Mouse (Mus musculus) liver, adult 2 months (tissue): ENCODE results near the gene Barx1. TPM values are rescaled to one million over a fixed set of nuclear protein-coding genes. Genes with fewer than 3 reads are reported as not detected.

ENCODE experiments used
- DNase-seq: peaks from one replicate; pipeline ENCODE4 v3.0.0-alpha.2; 2011; ENCODE audit warnings: low read depth, low spot score; ENCODE audit errors: extremely low read depth
- H3K27ac ChIP-seq: fragments of 200-500 bp; replicated peaks from 2 replicates; pipeline ENCODE4 v1.5.1; 2012; ENCODE audit warnings: low read depth, mild to moderate bottlenecking, control low read depth, inconsistent platforms, low read length; ENCODE audit not compliant: insufficient read depth
- H3K27me3 ChIP-seq: fragments of 200-500 bp; 2 replicates; pipeline ENCODE4 v1.6.1; 2012; ENCODE audit warnings: mild to moderate bottlenecking, moderate library complexity, low read length, inconsistent platforms; ENCODE audit not compliant: control insufficient read depth, insufficient read depth
- H3K36me3 ChIP-seq: fragments of 200-500 bp; 2 replicates; pipeline ENCODE4 v1.6.1; 2012; ENCODE audit warnings: low read length, inconsistent platforms; ENCODE audit not compliant: control insufficient read depth, insufficient read depth
- H3K4me1 ChIP-seq: fragments of 200-500 bp; 2 replicates; pipeline ENCODE4 v1.6.1; 2011; ENCODE audit warnings: low read length; ENCODE audit not compliant: control insufficient read depth, insufficient read depth
- H3K4me3 ChIP-seq: fragments of 200-500 bp; 2 replicates; pipeline ENCODE4 v1.5.1; 2011; ENCODE audit warnings: low read depth, mild to moderate bottlenecking, control low read depth, low read length, moderate library complexity; ENCODE audit not compliant: insufficient read depth
- H3K79me2 ChIP-seq: fragments of 200-500 bp; 2 replicates; pipeline ENCODE4 v1.6.1; 2012; ENCODE audit warnings: inconsistent platforms, mild to moderate bottlenecking, low read length, moderate library complexity; ENCODE audit not compliant: control insufficient read depth, insufficient read depth
- H3K9ac ChIP-seq: fragments of 200-500 bp; 2 replicates; pipeline ENCODE4 v1.6.1; 2012; ENCODE audit warnings: low read depth, mild to moderate bottlenecking, control low read depth, inconsistent platforms, low read length
- CTCF ChIP-seq: fragments of 200-500 bp; IDR thresholded peaks from 2 replicates; pipeline ENCODE4 v1.5.1; 2011; ENCODE audit warnings: low read depth, low read length, control low read depth
- POLR2A ChIP-seq: fragments of 200-500 bp; IDR thresholded peaks from 2 replicates; pipeline ENCODE4 v1.6.1; 2011; ENCODE audit warnings: low read length, control low read depth; ENCODE audit not compliant: insufficient read depth; ENCODE audit errors: extremely low read depth
- WGBS: fragments of 180-500 bp; shearing (Covaris S2); methylation state at CpG from one replicate; pipeline ENCODE4 v1.1.7; 2018; 5-methylcytosine and 5-hydroxymethylcytosine counted together
- polyA plus RNA-seq: library from polyadenylated mRNA; depleted of rRNA; stranded (reverse); fragments of >200 nt; gene quantifications from 2 replicates; pipeline ENCODE4 v1.2.3, GENCODE M21; 2012
- total RNA-seq: library from RNA; depleted of rRNA; stranded (reverse); fragments of >200 nt; gene quantifications from 2 replicates; pipeline ENCODE4 v1.2.3, GENCODE M21; 2014

The Barx1 gene
- total and polyA plus RNA-seq, 2 experiments, result not detected

DNA sequence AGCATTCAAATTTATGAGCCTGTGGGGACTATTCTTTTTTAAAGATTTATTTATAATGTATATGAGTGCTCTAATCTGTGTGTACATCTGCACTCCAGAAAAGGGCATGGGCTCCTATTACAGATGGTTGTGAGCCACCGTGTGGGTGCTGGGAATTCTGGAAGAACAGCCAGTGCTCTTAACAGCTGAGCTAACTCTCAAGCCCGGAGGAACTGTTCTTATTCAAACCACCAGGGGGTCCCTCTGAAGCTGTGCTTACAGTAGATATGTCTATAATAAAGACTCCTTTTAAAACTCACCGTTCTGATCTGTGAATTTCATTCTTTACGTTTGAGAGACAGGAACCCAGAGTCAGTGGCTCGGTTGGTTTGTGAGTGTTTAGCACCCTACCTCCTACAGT, 31.1 kb upstream of the Barx1 start:
- H3K79me2 ChIP-seq, result no peaks in the 10 kb centered on the region
- no peak for DNase-seq
- no peaks in the 10 kb centered on the region for H3K4me1 ChIP-seq
- no peak overlapping the region for H3K9ac ChIP-seq
- no peaks in the 10 kb centered on the region for H3K36me3 ChIP-seq
- H3K4me3 ChIP-seq, result no peak overlapping the region
- H3K27ac ChIP-seq, result no peak overlapping the region
- WGBS, result 81% methylated on average over 5 of the region's 5 CpGs
- no peaks in the 10 kb centered on the region for H3K27me3 ChIP-seq
- TF ChIP-seq POLR2A, result no peak
- TF ChIP-seq CTCF, result no peak

DNA sequence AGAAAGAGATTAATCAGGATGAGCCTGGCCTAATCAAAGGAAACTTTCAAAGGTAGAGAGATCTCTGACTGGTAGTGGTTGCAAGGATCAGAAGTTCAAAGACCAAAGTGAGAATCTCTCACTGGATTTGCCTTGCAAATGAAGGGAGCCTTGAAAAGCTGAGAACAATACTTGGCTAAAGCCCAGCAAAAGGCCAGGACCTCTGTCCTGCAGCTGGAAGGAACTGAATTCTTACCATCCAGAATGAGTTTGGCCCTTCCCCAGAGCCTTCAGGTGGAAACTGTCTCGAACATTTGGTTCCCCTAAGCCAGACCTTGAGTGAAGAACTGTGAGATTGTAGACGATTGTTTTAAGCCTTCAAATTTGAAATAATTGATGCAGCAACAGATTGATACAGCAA, 25.1 kb upstream of the Barx1 start:
- H3K36me3 ChIP-seq, result no peaks in the 10 kb centered on the region
- no peak overlapping the region for H3K4me3 ChIP-seq
- H3K79me2 ChIP-seq, result no peaks in the 10 kb centered on the region
- 63% methylated on average over 2 of the region's 2 CpGs for WGBS
- no peaks in the 10 kb centered on the region for H3K4me1 ChIP-seq
- TF ChIP-seq POLR2A, result no peak
- no peak for TF ChIP-seq CTCF
- DNase-seq, result no peak
- no peaks in the 10 kb centered on the region for H3K27me3 ChIP-seq
- no peak overlapping the region for H3K9ac ChIP-seq
- H3K27ac ChIP-seq, result no peak overlapping the region

DNA sequence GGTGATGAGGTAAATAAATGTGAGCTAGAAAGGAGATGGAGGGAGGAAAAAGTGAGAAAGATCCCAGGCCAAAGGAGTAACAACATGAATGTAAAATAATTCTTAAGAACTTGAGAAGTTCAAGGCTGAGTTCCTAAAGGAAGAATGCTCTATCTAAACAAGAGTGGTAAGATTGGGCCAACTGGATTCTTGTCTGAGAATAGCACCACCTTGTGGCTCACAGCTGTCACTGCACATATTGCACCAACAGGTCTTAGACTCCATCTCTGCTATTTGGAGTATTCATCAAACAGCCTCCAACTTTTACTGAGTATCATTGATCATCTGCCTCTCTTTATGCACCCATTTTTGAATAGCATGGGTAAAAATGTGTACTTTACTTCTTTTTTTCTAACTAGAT, 23.2 kb upstream of the Barx1 start:
- Histone ChIP-seq H3K9ac (no peak overlapping the region), H3K79me2 (no peaks in the 10 kb centered on the region), H3K27me3 (no peaks in the 10 kb centered on the region), H3K4me3 (no peak overlapping the region), H3K36me3 (no peaks in the 10 kb centered on the region), H3K27ac (no peak overlapping the region), H3K4me1 (no peaks in the 10 kb centered on the region)
- no peak for TF ChIP-seq POLR2A
- TF ChIP-seq CTCF, result peak; percentile 74
- peak; percentile 69 for DNase-seq

DNA sequence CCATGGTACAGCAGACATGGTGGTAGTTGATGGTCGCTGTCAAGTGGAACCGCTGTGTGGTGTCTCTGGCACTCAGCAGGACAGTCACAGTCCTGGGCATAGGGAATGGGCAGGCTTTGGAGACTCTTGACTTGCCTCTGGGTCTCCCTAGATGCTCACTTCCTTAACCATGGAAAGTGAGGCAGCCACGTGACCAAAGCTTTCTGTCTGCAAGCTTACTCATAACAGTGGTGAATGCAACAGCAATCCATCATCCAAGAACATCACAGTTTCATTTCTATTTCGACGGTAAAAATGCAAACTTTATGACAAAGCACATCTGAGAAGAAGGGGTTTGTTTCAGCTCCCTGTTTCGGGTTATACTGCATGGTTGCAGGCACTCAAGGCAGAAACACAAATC, 19.7 kb upstream of the Barx1 start:
- no peak for DNase-seq
- Histone ChIP-seq H3K36me3 (no peaks in the 10 kb centered on the region), H3K27ac (no peak overlapping the region), H3K9ac (no peak overlapping the region), H3K4me3 (no peak overlapping the region), H3K4me1 (no peaks in the 10 kb centered on the region), H3K79me2 (no peaks in the 10 kb centered on the region), H3K27me3 (no peaks in the 10 kb centered on the region)
- no peak for TF ChIP-seq CTCF
- TF ChIP-seq POLR2A, result no peak
- 84% methylated on average over 6 of the region's 6 CpGs for WGBS

DNA sequence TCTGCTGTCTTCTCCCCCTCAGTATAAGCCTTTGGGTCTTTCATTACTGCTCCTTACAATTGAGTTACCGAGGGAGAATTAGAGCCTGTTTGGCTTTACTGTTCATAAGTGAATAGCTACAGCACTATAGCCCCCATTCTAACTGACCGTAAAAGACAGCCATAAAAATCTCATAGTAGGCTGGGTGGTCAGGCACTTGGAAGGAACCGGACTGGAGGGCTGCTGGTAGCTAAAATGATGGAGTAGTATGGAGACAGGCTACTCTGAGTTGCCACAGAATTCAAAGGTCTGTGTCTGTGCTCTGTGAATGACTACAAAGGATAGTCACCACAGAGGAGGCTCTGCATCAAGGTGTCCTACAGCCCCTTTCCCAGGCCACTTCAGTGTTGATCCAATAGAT, 18.8 kb upstream of the Barx1 start:
- H3K36me3 ChIP-seq, result no peaks in the 10 kb centered on the region
- DNase-seq, result no peak
- H3K27ac ChIP-seq, result no peak overlapping the region
- no peaks in the 10 kb centered on the region for H3K4me1 ChIP-seq
- H3K9ac ChIP-seq, result no peak overlapping the region
- no peak for TF ChIP-seq POLR2A
- no peak for TF ChIP-seq CTCF
- WGBS, result 91% methylated on average over 3 of the region's 3 CpGs
- H3K27me3 ChIP-seq, result no peaks in the 10 kb centered on the region
- H3K4me3 ChIP-seq, result no peak overlapping the region
- no peaks in the 10 kb centered on the region for H3K79me2 ChIP-seq

DNA sequence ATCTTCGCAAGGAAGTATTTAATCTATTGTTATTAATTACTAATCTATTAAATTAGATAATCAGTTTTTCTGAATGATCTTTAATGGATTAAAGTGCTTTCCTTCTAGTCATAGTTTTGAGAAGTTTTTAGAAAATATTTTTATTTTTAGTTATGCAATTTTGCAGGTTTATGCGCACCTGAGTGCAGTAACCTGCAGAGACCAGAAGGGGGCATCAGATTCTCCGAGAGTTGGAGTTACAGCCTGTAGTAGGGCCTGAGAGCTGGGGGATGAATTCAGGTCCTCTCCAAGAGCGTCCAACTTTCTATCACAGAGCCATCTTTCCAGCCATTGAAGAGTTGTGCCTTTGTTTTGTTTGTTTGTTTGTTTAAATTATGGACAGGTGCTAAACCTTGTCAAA, 16.1 kb upstream of the Barx1 start:
- no peaks in the 10 kb centered on the region for H3K4me1 ChIP-seq
- no peak overlapping the region for H3K9ac ChIP-seq
- H3K27ac ChIP-seq, result no peak overlapping the region
- H3K36me3 ChIP-seq, result no peaks in the 10 kb centered on the region
- no peak for DNase-seq
- TF ChIP-seq POLR2A (no peak), CTCF (no peak)
- H3K27me3 ChIP-seq, result no peaks in the 10 kb centered on the region
- H3K79me2 ChIP-seq, result no peaks in the 10 kb centered on the region
- 90% methylated on average over 4 of the region's 4 CpGs for WGBS
- no peak overlapping the region for H3K4me3 ChIP-seq
